Mouse (Mus musculus) embryonic facial prominence, embryonic 15.5 days (tissue): ENCODE measurements around the gene Gm3404. TPM values are rescaled to one million over a fixed set of nuclear protein-coding genes. Genes with fewer than 3 reads are reported as not detected.
"Not testable (repeated sequence)": the region's sequence is repeated elsewhere in the genome, so short reads cannot be mapped to it uniquely, and the experiment has no call there.

Source experiments
- ATAC-seq: fragments of 200-750 bp; cut with Nextera tagmentation; 2 replicates; pipeline ENCODE4 v1.8.0; 2017; ENCODE audit warnings: low read depth, moderate TSS enrichment; ENCODE audit not compliant: insufficient number of reproducible peaks, low FRiP score, low TSS enrichment
- H3K27ac ChIP-seq: fragments of 300-500 bp; sonication (generic); replicated peaks from 2 replicates; pipeline ENCODE4 v1.5.1; 2015; ENCODE audit warnings: mild to moderate bottlenecking, inconsistent platforms
- H3K27me3 ChIP-seq: fragments of 300-500 bp; sonication (generic); 2 replicates; pipeline ENCODE4 v1.6.1; 2015; ENCODE audit warnings: inconsistent platforms
- H3K36me3 ChIP-seq: fragments of 300-500 bp; sonication (generic); 2 replicates; pipeline ENCODE4 v1.6.1; 2015; ENCODE audit warnings: mild to moderate bottlenecking, inconsistent platforms
- H3K4me1 ChIP-seq: fragments of 300-500 bp; sonication (generic); 2 replicates; pipeline ENCODE4 v1.6.1; 2015; ENCODE audit warnings: inconsistent platforms
- H3K4me2 ChIP-seq: fragments of 300-500 bp; sonication (generic); replicated peaks from 2 replicates; pipeline ENCODE4 v1.6.1; 2015; ENCODE audit warnings: mild to moderate bottlenecking, inconsistent platforms
- H3K4me3 ChIP-seq: fragments of 300-500 bp; sonication (generic); replicated peaks from 2 replicates; pipeline ENCODE4 v1.5.1; 2015; ENCODE audit warnings: mild to moderate bottlenecking, inconsistent platforms
- H3K9ac ChIP-seq: fragments of 300-500 bp; sonication (generic); 2 replicates; pipeline ENCODE4 v1.6.1; 2015; ENCODE audit warnings: inconsistent platforms
- H3K9me3 ChIP-seq: fragments of 300-500 bp; sonication (generic); replicated peaks from 2 replicates; pipeline ENCODE4 v1.6.1; 2016; ENCODE audit warnings: inconsistent platforms
- WGBS: fragments of 180-500 bp; shearing (Covaris S2); methylation state at CpG from one replicate; pipeline ENCODE4 v1.1.7; 2015; 5-methylcytosine and 5-hydroxymethylcytosine counted together
- polyA plus RNA-seq: library from polyadenylated mRNA; unstranded; fragments of >200 nt; fragmentation: Nextera tagmentation; extraction: Ambion mirVana; gene quantifications from 2 replicates; pipeline ENCODE4 v1.2.1, GENCODE M21; 2015

Gene Gm3404
- polyA plus RNA-seq, 1 experiment from 2014 or later: not detected

DNA sequence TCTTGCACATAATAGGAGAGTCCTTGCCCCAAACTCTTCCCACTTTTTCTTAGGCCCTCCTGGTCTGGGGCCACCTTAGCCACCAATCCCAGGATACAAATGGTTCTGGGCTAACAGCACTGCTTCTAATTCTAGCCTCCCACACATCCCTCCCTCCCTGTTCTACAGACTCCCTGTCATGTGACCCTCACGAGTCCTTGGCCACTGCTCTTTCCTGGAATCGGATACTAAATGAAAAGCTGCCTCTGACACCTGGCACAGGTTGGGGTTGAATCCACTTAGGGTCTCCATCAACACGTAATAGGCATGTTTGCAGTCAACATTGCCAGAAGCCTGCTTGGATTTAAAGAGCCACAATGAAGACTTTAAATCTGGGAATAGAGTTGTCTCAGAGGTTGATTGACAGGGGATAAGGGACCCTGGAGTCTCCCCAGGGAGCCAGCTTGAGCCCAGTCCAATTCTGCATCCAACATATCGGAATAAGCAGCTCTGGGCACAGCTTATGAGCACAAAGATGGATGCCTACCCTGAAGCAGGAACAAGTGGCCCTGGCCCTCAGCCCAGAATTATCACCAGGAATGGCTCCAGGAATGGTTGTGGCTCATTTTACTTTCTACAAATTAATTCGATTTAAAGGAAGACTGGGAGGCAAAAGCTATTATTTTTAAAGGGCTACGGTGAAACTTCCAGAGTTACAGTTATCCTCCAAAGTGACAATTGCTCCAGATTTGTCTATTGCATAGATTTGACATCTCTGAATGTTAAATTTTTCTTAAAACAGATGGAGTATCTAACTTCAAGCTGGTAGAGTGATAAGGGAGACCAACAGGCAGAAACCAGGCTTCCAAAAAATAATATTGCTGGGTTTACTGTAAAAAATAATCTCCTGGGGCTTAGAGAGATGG lies 46.5 kb downstream of the Gm3404 start:
- 51% methylated on average over 6 of the region's 6 CpGs for WGBS
- ATAC-seq, H3K36me3 ChIP-seq, H3K4me2 ChIP-seq, H3K9ac ChIP-seq, H3K27ac ChIP-seq, H3K4me3 ChIP-seq, H3K27me3 ChIP-seq, H3K4me1 ChIP-seq, H3K9me3 ChIP-seq: not testable (repeated sequence)

DNA sequence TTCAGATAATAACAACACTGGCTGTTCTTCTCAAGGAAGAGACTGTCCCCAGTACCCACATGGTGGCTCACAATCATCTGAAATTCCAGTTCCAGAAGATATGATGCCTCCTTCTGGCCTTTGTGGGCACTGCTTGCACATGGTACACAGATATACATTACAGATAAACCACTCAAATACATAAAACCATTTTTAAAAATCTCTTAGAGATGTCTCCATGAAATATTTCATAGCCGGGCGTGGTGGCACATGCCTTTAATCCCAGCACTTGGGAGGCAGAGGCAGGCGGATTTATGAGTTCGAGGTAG lies 47.1 kb downstream of the Gm3404 start:
- H3K27ac ChIP-seq, H3K9me3 ChIP-seq, H3K4me3 ChIP-seq, H3K9ac ChIP-seq, H3K36me3 ChIP-seq, H3K4me1 ChIP-seq, H3K27me3 ChIP-seq, ATAC-seq, H3K4me2 ChIP-seq: not testable (repeated sequence)
- 92% methylated on average over 4 of the region's 4 CpGs for WGBS

DNA sequence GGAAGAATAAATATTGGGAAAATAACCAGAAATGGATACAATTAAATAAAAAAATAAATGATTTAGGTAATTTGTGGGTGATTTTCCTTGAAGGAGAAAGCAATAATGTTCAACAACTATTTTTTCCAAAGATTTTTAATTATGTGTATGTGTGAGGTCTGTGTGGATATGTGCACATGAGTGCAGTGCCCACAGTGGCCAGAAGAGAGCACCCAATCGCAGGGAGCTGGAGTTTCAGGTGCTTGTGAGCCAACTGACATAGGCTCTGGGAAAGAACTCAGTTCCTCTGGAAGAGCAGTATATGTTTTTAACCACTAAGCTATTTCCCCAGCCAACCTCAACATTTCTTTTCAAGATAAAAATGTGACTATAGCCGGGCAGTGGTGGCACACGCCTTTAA lies 51.1 kb downstream of the Gm3404 start:
- Histone ChIP-seq H3K9me3 (no peaks in the 10 kb centered on the region), H3K9ac (no peak overlapping the region), H3K4me2 (no peak overlapping the region), H3K36me3 (no peaks in the 10 kb centered on the region), H3K27me3 (0 out of 2 replicates have a peak, but pooled peaks cover 4% of the 10 kb centered on the region), H3K4me3 (no peak overlapping the region), H3K4me1 (no peaks in the 10 kb centered on the region), H3K27ac (no peak overlapping the region)
- 88% methylated on average over 3 of the region's 3 CpGs for WGBS
- no peak for ATAC-seq

Other genes with a start within 250 kb of the Gm3404 start
- gene Wasf3, start 140.8 kb upstream of the Gm3404 start, polyA plus RNA-seq: 3.2 and 3.5 TPM in 2 replicates
- gene Gm6408, start 43.8 kb upstream of the Gm3404 start, polyA plus RNA-seq: not detected in 2 replicates
- gene Gm6370, start 34.4 kb upstream of the Gm3404 start, polyA plus RNA-seq: not detected in 2 replicates
- gene 4930449I24Rik, start 23.4 kb upstream of the Gm3404 start, polyA plus RNA-seq: not detected in 2 replicates
- gene Gm3402, start 11.7 kb upstream of the Gm3404 start, polyA plus RNA-seq: not detected in 2 replicates
- gene Gm3409, start 11.8 kb downstream of the Gm3404 start, polyA plus RNA-seq: not detected in 2 replicates
- not detected in 2 replicates for gene Gm3415, start 30.3 kb downstream of the Gm3404 start, polyA plus RNA-seq
- gene Gpr12, start 59.4 kb downstream of the Gm3404 start, polyA plus RNA-seq: 0.11 and 0.51 TPM in 2 replicates